Mouse (Mus musculus) leukemia stem cell, adult 10-12 weeks (primary cell): ENCODE measurements around the gene Cenpk. TPM values are rescaled to one million over a fixed set of nuclear protein-coding genes. Genes with fewer than 3 reads are reported as not detected.

Source experiments
- polyA plus RNA-seq: library from polyadenylated mRNA; stranded (reverse); fragments of >175 nt; gene quantifications from 2 replicates; pipeline ENCODE4 v1.2.3, GENCODE M21; 2012; ENCODE audit warnings: low replicate concordance

The Cenpk gene
- polyA plus RNA-seq: 0.73 TPM in 1 of 2 replicates, not detected in the other

DNA sequence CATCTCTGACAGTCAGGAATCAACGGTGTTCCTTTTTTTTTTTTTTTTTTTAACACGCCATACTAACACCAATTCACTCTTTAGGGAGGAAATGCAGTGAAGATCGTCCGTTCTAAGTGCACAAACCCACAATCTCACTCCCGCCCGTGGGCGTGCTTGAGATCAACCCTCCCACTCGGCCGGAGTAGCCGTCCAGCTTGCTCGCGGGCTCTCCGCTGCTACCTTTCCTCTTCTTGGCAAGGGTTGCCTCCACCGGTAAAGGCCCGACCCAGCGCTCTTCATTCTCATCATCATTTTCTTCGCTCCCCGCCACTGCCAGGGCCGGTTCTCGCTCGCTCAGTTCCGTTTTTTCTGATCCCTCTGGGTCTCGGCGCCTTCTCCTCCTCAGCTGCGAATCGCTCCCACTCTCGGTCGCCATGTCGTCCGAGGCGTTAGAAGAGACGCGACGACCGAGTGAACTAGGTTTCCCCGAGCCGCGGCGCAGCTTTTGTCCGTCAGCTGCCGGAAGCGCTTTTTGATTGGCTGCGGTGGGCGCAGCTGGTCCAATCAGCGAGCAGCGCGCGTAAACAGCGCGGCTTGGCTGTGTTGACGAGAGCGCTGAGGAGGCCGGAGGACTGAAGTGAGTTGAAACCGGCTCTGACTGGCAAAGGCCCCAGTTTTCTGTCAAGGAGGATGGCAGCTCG lies at the start of gene Cenpk, which contains the start of gene Ppwd1:
TSS of gene Cenpk (plus strand) at position 228 of the 683 bp plus-strand sequence.
TSS of gene Ppwd1 (minus strand) at position 460 of the 683 bp plus-strand sequence.

DNA sequence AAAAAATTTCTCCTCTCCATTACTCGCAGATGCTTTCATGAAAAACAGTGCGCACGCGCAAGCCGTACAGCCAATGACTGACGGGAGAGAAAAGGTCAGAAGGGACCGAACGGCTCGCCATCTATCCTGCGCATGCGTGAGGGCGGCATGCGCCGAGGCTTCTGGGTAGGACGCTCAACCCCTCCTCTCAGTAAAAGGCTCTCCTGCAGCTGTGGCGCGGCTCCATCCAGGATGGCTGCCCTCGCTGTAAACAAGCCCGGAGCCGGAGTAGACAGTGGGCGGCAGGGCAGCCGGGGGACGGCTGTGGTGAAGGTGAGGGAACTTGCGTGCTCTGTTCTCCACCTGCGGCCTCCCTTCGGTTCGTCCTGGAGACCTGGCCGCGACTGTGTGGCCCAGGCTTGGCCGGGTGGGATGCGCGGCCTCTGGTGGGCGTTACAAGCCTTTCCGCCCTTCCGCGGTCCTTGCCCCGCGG lies 49.7 kb upstream of the Cenpk start, which contains the start of gene Trim23:
TSS of gene Trim23 (plus strand) at position 148 of the 472 bp plus-strand sequence.

DNA sequence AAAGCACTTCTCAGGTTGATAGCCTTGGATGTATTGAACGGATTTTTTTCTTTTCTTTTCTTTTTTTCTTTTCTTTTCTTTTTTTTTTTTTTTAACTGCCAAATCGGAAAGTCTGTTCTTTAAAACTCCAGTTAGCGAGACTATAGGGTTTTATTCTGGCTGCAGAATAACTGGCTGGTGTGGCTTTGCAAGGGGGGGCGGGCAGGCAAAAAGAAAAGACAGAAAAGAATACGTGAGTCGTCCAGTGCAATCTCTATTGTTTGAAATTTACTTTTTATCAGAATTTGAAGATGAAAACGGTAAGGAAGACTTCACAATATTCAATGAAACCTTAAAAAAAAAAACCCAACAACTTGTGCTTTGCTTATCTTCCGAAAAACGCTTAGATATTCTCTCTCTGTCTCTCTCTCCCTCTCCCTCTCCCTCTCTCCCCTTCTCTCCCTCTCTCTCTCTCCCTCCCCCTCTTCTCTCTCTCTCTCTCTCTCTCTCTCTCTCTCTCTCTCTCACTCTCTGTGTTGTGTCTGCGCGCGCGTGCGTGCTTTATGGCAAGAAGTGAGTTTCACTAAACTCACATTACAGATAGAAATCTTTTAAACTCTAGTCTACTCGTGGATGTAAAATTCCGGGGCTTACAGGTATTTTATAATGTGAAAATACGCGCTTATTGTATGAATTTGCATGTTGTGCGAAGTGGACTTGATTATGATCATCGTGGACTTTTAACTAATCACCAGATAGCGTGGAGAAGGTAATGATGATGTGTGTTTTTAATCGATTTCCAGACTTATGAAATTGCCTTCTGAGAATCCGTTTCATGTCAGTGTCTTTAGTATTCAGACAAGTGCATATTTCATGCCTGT lies 59.2 kb downstream of the Cenpk start, which contains the start of gene Adamts6:
TSS of gene Adamts6 (plus strand) at position 470 of the 860 bp plus-strand sequence.

Other genes with a start within 250 kb of the Cenpk start
- gene Nln, start 119.0 kb upstream of the Cenpk start, polyA plus RNA-seq: 9.3 and 12.6 TPM in 2 replicates
- gene Sgtb, start 118.9 kb upstream of the Cenpk start, polyA plus RNA-seq: 0.40 TPM in 1 of 2 replicates, not detected in the other
- gene Trappc13, start 50.1 kb upstream of the Cenpk start, polyA plus RNA-seq: 0.57 and 1.9 TPM in 2 replicates
- 0.26 and 1.3 TPM in 2 replicates for gene Trim23, start 49.8 kb upstream of the Cenpk start, polyA plus RNA-seq
- gene Ppwd1, start 232 bp downstream of the Cenpk start, polyA plus RNA-seq: 0.89 and 2.4 TPM in 2 replicates
- gene Adamts6, start 59.2 kb downstream of the Cenpk start, polyA plus RNA-seq: 0.10 and 0.43 TPM in 2 replicates